Mouse (Mus musculus): ENCODE data around the gene Ccdc85b.

Gene Ccdc85b

GRCm38 (mm10) chr19:5483386-5484359, 26.0 kb upstream of the Ccdc85b start:
- no peak for DNase-seq (ENCODE audit: inconsistent age in 2 of 2, low spot score in 1 of 2)

GRCm38 (mm10) chr19:5481398-5481797, 23.7 kb upstream of the Ccdc85b start:
- no peak for DNase-seq (ENCODE audit: inconsistent age in 2 of 2, low spot score in 1 of 2)

- DNase-seq (ENCODE audit: inconsistent age in 2 of 2, low spot score in 1 of 2): no peak
Observed at GRCm38 (mm10) chr19:5480016-5480415, 22.3 kb upstream of the Ccdc85b start.

GRCm38 (mm10) chr19:5477668-5478300, 20.1 kb upstream of the Ccdc85b start:
- DNase-seq (ENCODE audit: inconsistent age in 2 of 2, low spot score in 1 of 2): peak; percentile 82 to 85

GRCm38 (mm10) chr19:5477004-5477667, 19.4 kb upstream of the Ccdc85b start:
- peak; percentile 60 to 71 for DNase-seq (ENCODE audit: inconsistent age in 2 of 2, low spot score in 1 of 2)

- peak in 1 of 2 experiments; percentile 53 for DNase-seq (ENCODE audit: inconsistent age in 2 of 2, low spot score in 1 of 2)
Observed at GRCm38 (mm10) chr19:5475069-5475714, 17.5 kb upstream of the Ccdc85b start.

GRCm38 (mm10) chr19:5474281-5475068, 16.8 kb upstream of the Ccdc85b start:
- DNase-seq (ENCODE audit: inconsistent age in 2 of 2, low spot score in 1 of 2): peak; percentile 67 to 83

GRCm38 (mm10) chr19:5473720-5474119, 16.0 kb upstream of the Ccdc85b start, which contains the start of gene Efemp2:
Gene Efemp2 (plus strand): TSS chr19:5473954.
- DNase-seq (ENCODE audit: inconsistent age in 2 of 2, low spot score in 1 of 2): peak; percentile 95 to 96

- no peak for DNase-seq (ENCODE audit: inconsistent age in 2 of 2, low spot score in 1 of 2)
Observed at GRCm38 (mm10) chr19:5472857-5473256, 15.2 kb upstream of the Ccdc85b start.

GRCm38 (mm10) chr19:5471846-5472245, 14.2 kb upstream of the Ccdc85b start:
- DNase-seq (ENCODE audit: inconsistent age in 2 of 2, low spot score in 1 of 2): no peak

- no peak for DNase-seq (ENCODE audit: inconsistent age in 2 of 2, low spot score in 1 of 2)
Observed at GRCm38 (mm10) chr19:5468374-5468773, 10.7 kb upstream of the Ccdc85b start, which contains the start of gene Ctsw. Gene Ctsw (minus strand): TSS chr19:5468507.

- DNase-seq (ENCODE audit: inconsistent age in 2 of 2, low spot score in 1 of 2): no peak
Observed at GRCm38 (mm10) chr19:5466916-5467500, 9.3 kb upstream of the Ccdc85b start.

- no peak for DNase-seq (ENCODE audit: inconsistent age in 2 of 2, low spot score in 1 of 2)
Observed at GRCm38 (mm10) chr19:5465037-5465436, 7.3 kb upstream of the Ccdc85b start.

- DNase-seq (ENCODE audit: inconsistent age in 2 of 2, low spot score in 1 of 2): peak in 1 of 2 experiments; percentile 80
Observed at GRCm38 (mm10) chr19:5463791-5464562, 6.3 kb upstream of the Ccdc85b start.

- DNase-seq (ENCODE audit: inconsistent age in 2 of 2, low spot score in 1 of 2): no peak
Observed at GRCm38 (mm10) chr19:5463212-5463611, 5.5 kb upstream of the Ccdc85b start.

- no peak for DNase-seq (ENCODE audit: inconsistent age in 2 of 2, low spot score in 1 of 2)
Observed at GRCm38 (mm10) chr19:5461411-5461810, 3.7 kb upstream of the Ccdc85b start.

GRCm38 (mm10) chr19:5460465-5460911, 2.8 kb upstream of the Ccdc85b start, which contains the start of gene Fibp:
Gene Fibp (plus strand): TSS chr19:5460615.
- DNase-seq (ENCODE audit: inconsistent age in 2 of 2, low spot score in 1 of 2): peak; percentile 90 to 97

- no peak for DNase-seq (ENCODE audit: inconsistent age in 2 of 2, low spot score in 1 of 2)
Observed at GRCm38 (mm10) chr19:5459896-5460295, 2.2 kb upstream of the Ccdc85b start.

- no peak for DNase-seq (ENCODE audit: inconsistent age in 2 of 2, low spot score in 1 of 2)
Observed at GRCm38 (mm10) chr19:5459019-5459418, 1.3 kb upstream of the Ccdc85b start.

Measured in adrenal gland, adult (tissue).